Mouse (Mus musculus) frontal cortex, adult (tissue): ENCODE results near the gene Krtap10-10.
"Not testable (repeated sequence)": the region's sequence is repeated elsewhere in the genome, so short reads cannot be mapped to it uniquely, and the experiment has no call there.

Source experiments
- ATAC-seq: cut with Nextera tagmentation; 2 replicates; pipeline ENCODE4 v1.9.2; 2017; ENCODE audit warnings: mild to moderate bottlenecking, moderate library complexity, mixed read lengths; ENCODE audit not compliant: low TSS enrichment

The Krtap10-10 gene

GRCm38 (mm10) chr10:77835647-77836046 is at the start of gene Krtap10-10:
Gene Krtap10-10, plus strand, starts transcription at chr10:77835947.
- ATAC-seq: no peak

- ATAC-seq: not testable (repeated sequence)
These were observed 47.9 kb upstream of the Krtap10-10 start, which contains the start of gene Gm7137 for GRCm38 (mm10) chr10:77787876-77788275. Gene Gm7137, minus strand, starts transcription at chr10:77788200.

- no peak for ATAC-seq
These were observed 47.1 kb upstream of the Krtap10-10 start for GRCm38 (mm10) chr10:77788621-77789020.

GRCm38 (mm10) chr10:77794976-77795375 is 40.8 kb upstream of the Krtap10-10 start, which contains the start of gene Gm9639:
Gene Gm9639, minus strand, starts transcription at chr10:77795076.
- no peak for ATAC-seq

GRCm38 (mm10) chr10:77797677-77798076 is 38.1 kb upstream of the Krtap10-10 start:
- ATAC-seq: no peak

GRCm38 (mm10) chr10:77798164-77798920 is 37.4 kb upstream of the Krtap10-10 start:
- ATAC-seq: not testable (repeated sequence)

- no peak for ATAC-seq
These were observed 36.7 kb upstream of the Krtap10-10 start, which contains the start of gene Gm19668 for GRCm38 (mm10) chr10:77798921-77799508. Gene Gm19668, minus strand, starts transcription at chr10:77799133.

GRCm38 (mm10) chr10:77804095-77804494 is 31.7 kb upstream of the Krtap10-10 start:
- no peak for ATAC-seq

- ATAC-seq: no peak
These were observed 24.0 kb upstream of the Krtap10-10 start, which contains the start of gene Gm9507 for GRCm38 (mm10) chr10:77811743-77812142. Gene Gm9507, minus strand, starts transcription at chr10:77811843.

GRCm38 (mm10) chr10:77814382-77814781 is 21.4 kb upstream of the Krtap10-10 start, which contains the start of gene Gm2696:
Gene Gm2696, plus strand, starts transcription at chr10:77814682.
- no peak for ATAC-seq

- ATAC-seq: no peak
These were observed 20.2 kb upstream of the Krtap10-10 start for GRCm38 (mm10) chr10:77815514-77815913.

- ATAC-seq: no peak
These were observed 17.2 kb upstream of the Krtap10-10 start for GRCm38 (mm10) chr10:77818523-77818922.

- no peak for ATAC-seq
These were observed 16.5 kb upstream of the Krtap10-10 start for GRCm38 (mm10) chr10:77819203-77819602.

GRCm38 (mm10) chr10:77826951-77827350 is 8.8 kb upstream of the Krtap10-10 start, which contains the start of gene Krtap10-4:
Gene Krtap10-4, minus strand, starts transcription at chr10:77827095.
- no peak for ATAC-seq

GRCm38 (mm10) chr10:77839006-77839405 is 3.3 kb downstream of the Krtap10-10 start:
- ATAC-seq: no peak

- no peak for ATAC-seq
These were observed 10.8 kb downstream of the Krtap10-10 start, which contains the start of gene Gm36176 for GRCm38 (mm10) chr10:77846503-77846902. Gene Gm36176, plus strand, starts transcription at chr10:77846803.

GRCm38 (mm10) chr10:77846961-77847360 is 11.2 kb downstream of the Krtap10-10 start:
- ATAC-seq: no peak

- no peak for ATAC-seq
These were observed 11.8 kb downstream of the Krtap10-10 start for GRCm38 (mm10) chr10:77847538-77847937.

GRCm38 (mm10) chr10:77852559-77852958 is 16.8 kb downstream of the Krtap10-10 start, which contains the start of gene Gm10318:
Gene Gm10318, plus strand, starts transcription at chr10:77852859.
- no peak for ATAC-seq

- ATAC-seq: no peak
These were observed 25.9 kb downstream of the Krtap10-10 start, which contains the start of gene Gm3285 for GRCm38 (mm10) chr10:77861675-77862074. Gene Gm3285, plus strand, starts transcription at chr10:77861975.

- ATAC-seq: no peak
These were observed 28.5 kb downstream of the Krtap10-10 start for GRCm38 (mm10) chr10:77864067-77864761.

- no peak for ATAC-seq
These were observed 29.0 kb downstream of the Krtap10-10 start for GRCm38 (mm10) chr10:77864762-77865143.
